Comparison of ENCODE assay signal across 7 mouse cellular contexts in genomic region chr10:39733101-39733399, GRCm38 (mm10). TPM values are rescaled to one million over a fixed set of nuclear protein-coding genes. Genes with fewer than 3 reads are reported as not detected.
DNase-seq lines count a peak whose midpoint lies in the region; ATAC-seq and TF ChIP-seq lines count a peak whose summit lies in the region.

No protein-coding gene starts in this region.

- H3K27ac ChIP-seq in lung, embryonic 14.5 days (ENCODE audit: low read depth) = peak overlapping the region; percentile 100
- H3K27ac ChIP-seq in forebrain, embryonic 16.5 days (ENCODE audit: low read length) = peak overlapping the region; percentile 100
- H3K27ac ChIP-seq in limb, embryonic 12.5 days = peak overlapping the region; percentile 99
- H3K27ac ChIP-seq in small intestine, adult 2 months (ENCODE audit: insufficient read depth, low read depth, low read length) = peak overlapping the region; percentile 76; the same call in 1 of the 2 replicates

- TF ChIP-seq CTCF in lung, embryonic 14.5 days (IDR thresholded peaks at IDR 0.05; ENCODE audit: low read depth) = no peak
- peak; percentile 43; the same call in 1 of the 2 replicates for TF ChIP-seq CTCF in small intestine, adult 2 months (IDR thresholded peaks at IDR 0.05; ENCODE audit: extremely low read depth, insufficient read length, insufficient replicate concordance, low read depth, low read length)

- under 1% methylated on average over 9 of the region's 9 CpGs for WGBS in lung, embryonic 14.5 days
- 0% methylated on average over 9 of the region's 9 CpGs for WGBS in forebrain, embryonic 16.5 days
- WGBS in limb, embryonic 12.5 days = 0% methylated on average over 9 of the region's 9 CpGs
- under 1% methylated on average over 9 of the region's 9 CpGs for WGBS in small intestine, adult 2 months

- DNase-seq in lung, embryonic 14.5 days = peak; percentile 81
- no peak for DNase-seq in lung, postnatal 14 days
- DNase-seq in c-Kit-positive CD71-negative TER-119-negative erythroid progenitor cells, embryonic 14.5 days (ENCODE audit: low read depth) = peak; percentile 53

- peak overlapping the region; percentile 95 for H3K9ac ChIP-seq in lung, embryonic 14.5 days
- peak overlapping the region; percentile 96 for H3K9ac ChIP-seq in forebrain, embryonic 16.5 days (replicated peaks; ENCODE audit: low read depth, low read length)
- H3K9ac ChIP-seq in limb, embryonic 12.5 days (replicated peaks) = peak overlapping the region; percentile 91

- peak overlapping the region; percentile 67 for H3K4me2 ChIP-seq in lung, embryonic 14.5 days
- H3K4me2 ChIP-seq in forebrain, embryonic 16.5 days (ENCODE audit: low read length) = peak overlapping the region; percentile 71
- peak overlapping the region; percentile 71 for H3K4me2 ChIP-seq in limb, embryonic 12.5 days

- ATAC-seq in lung, embryonic 14.5 days (ENCODE audit: insufficient read depth) = no peak
- ATAC-seq in forebrain, embryonic 16.5 days = no peak
- no peak; the same call in 1 of the 2 replicates for ATAC-seq in limb, embryonic 12.5 days (ENCODE audit: insufficient number of reproducible peaks, insufficient read depth, low FRiP score, low TSS enrichment, low read depth)
- ATAC-seq in CD4-positive, CD25-positive, alpha-beta regulatory T cell, adult 4 months = no peak

- no peaks in the 10 kb centered on the region for H3K36me3 ChIP-seq in lung, embryonic 14.5 days (ENCODE audit: insufficient read depth)
- no peaks in the 10 kb centered on the region for H3K36me3 ChIP-seq in forebrain, embryonic 16.5 days (ENCODE audit: control insufficient read depth, insufficient read depth)
- 0 out of 2 replicates have a peak, but pooled peaks cover 3% of the 10 kb centered on the region for H3K36me3 ChIP-seq in limb, embryonic 12.5 days
- H3K36me3 ChIP-seq in small intestine, adult 2 months (ENCODE audit: control insufficient read depth, insufficient read depth, low read length) = no peaks in the 10 kb centered on the region

- H3K27me3 ChIP-seq in lung, embryonic 14.5 days (ENCODE audit: insufficient read depth, low read length) = no peaks in the 10 kb centered on the region
- no peaks in the 10 kb centered on the region for H3K27me3 ChIP-seq in forebrain, embryonic 16.5 days (replicated peaks; ENCODE audit: control insufficient read depth, insufficient read depth, low read length)
- no peaks in the 10 kb centered on the region for H3K27me3 ChIP-seq in limb, embryonic 12.5 days
- H3K27me3 ChIP-seq in small intestine, adult 2 months (ENCODE audit: control insufficient read depth, insufficient read depth, low read length) = no peaks in the 10 kb centered on the region

- no peak for TF ChIP-seq POLR2A in small intestine, adult 2 months (IDR thresholded peaks at IDR 0.05; ENCODE audit: low read depth, low read length)

- peaks cover 5% of the 10 kb centered on the region; the same call in 1 of the 2 replicates for H3K9me3 ChIP-seq in lung, embryonic 14.5 days (ENCODE audit: low read depth, low read length)
- H3K9me3 ChIP-seq in forebrain, embryonic 16.5 days (ENCODE audit: control insufficient read depth, low read length) = no peaks in the 10 kb centered on the region
- peaks cover 7% of the 10 kb centered on the region; the same call in 1 of the 2 replicates for H3K9me3 ChIP-seq in limb, embryonic 12.5 days

- H3K4me1 ChIP-seq in lung, embryonic 14.5 days (ENCODE audit: insufficient read depth) = no peaks in the 10 kb centered on the region
- H3K4me1 ChIP-seq in forebrain, embryonic 16.5 days (replicated peaks; ENCODE audit: control insufficient read depth, insufficient read depth, low read length) = peaks cover 8% of the 10 kb centered on the region
- H3K4me1 ChIP-seq in limb, embryonic 12.5 days (replicated peaks) = peaks cover 12% of the 10 kb centered on the region
- 0 out of 2 replicates have a peak, but pooled peaks cover 2% of the 10 kb centered on the region for H3K4me1 ChIP-seq in small intestine, adult 2 months (ENCODE audit: control insufficient read depth, insufficient read depth, insufficient read length, low read length)

- peak overlapping the region; percentile 87 for H3K4me3 ChIP-seq in lung, embryonic 14.5 days (ENCODE audit: low read depth, low read length)
- H3K4me3 ChIP-seq in forebrain, embryonic 16.5 days (replicated peaks; ENCODE audit: low read length) = peak overlapping the region; percentile 87
- H3K4me3 ChIP-seq in limb, embryonic 12.5 days (replicated peaks) = peak overlapping the region; percentile 77
- H3K4me3 ChIP-seq in small intestine, adult 2 months (ENCODE audit: low read depth, low read length) = peak overlapping the region; percentile 75

RNA-seq across cellular contexts. Expression of gene Rev3l, which starts 1.1 kb away (rescaled TPM):
- 30.3 TPM in 2 replicates for polyA plus RNA-seq in lung, embryonic 14.5 days (2014; fragmentation: Nextera tagmentation; extraction: Ambion mirVana)
- polyA plus RNA-seq in forebrain, embryonic 16.5 days (2015; fragmentation: Nextera tagmentation; extraction: Ambion mirVana) = 23.7 and 28.8 TPM in 2 replicates
- polyA plus RNA-seq in limb, embryonic 12.5 days (2016; fragmentation: Nextera tagmentation; extraction: Ambion mirVana) = 13.8 TPM in 2 replicates
- polyA plus RNA-seq in small intestine, adult 2 months (2012; rRNA removed) = 1.9 and 3.9 TPM in 2 replicates
- 10 to 100 TPM; 14.6 to 15.5 TPM for polyA plus RNA-seq in CD4-positive, CD25-positive, alpha-beta regulatory T cell, adult 4 months (2017; shearing (Covaris generic))
